Mouse (Mus musculus) stomach, embryonic 16.5 days (tissue): ENCODE data around the gene Ccn2. TPM values are rescaled to one million over a fixed set of nuclear protein-coding genes. Genes with fewer than 3 reads are reported as not detected.

Experiments
- ATAC-seq: fragments of 200-750 bp; cut with Nextera tagmentation; 2 replicates; pipeline ENCODE4 v1.8.0; 2017; ENCODE audit warnings: moderate number of reproducible peaks, moderate TSS enrichment; ENCODE audit not compliant: insufficient read depth, low FRiP score
- H3K27ac ChIP-seq: fragments of 300-500 bp; sonication (generic); 2 replicates; pipeline ENCODE4 v1.5.1; 2014; ENCODE audit warnings: low read length
- H3K27me3 ChIP-seq: fragments of 300-500 bp; sonication (generic); 2 replicates; pipeline ENCODE4 v1.6.1; 2014; ENCODE audit warnings: low read length, control low read depth, mixed read lengths; ENCODE audit not compliant: control insufficient read depth, insufficient read depth
- H3K36me3 ChIP-seq: fragments of 300-500 bp; sonication (generic); 2 replicates; pipeline ENCODE4 v1.6.1; 2014; ENCODE audit warnings: low read length; ENCODE audit not compliant: control insufficient read depth, insufficient read depth
- H3K4me1 ChIP-seq: fragments of 300-500 bp; sonication (generic); 2 replicates; pipeline ENCODE4 v1.6.1; 2014; ENCODE audit warnings: low read length, control low read depth, mixed read lengths; ENCODE audit not compliant: control insufficient read depth, insufficient read depth
- H3K4me2 ChIP-seq: fragments of 300-500 bp; sonication (generic); 2 replicates; pipeline ENCODE4 v1.6.1; 2014; ENCODE audit warnings: low read depth, low read length, mixed read lengths
- H3K4me3 ChIP-seq: fragments of 300-500 bp; sonication (generic); replicated peaks from 2 replicates; pipeline ENCODE4 v1.5.1; 2014; ENCODE audit warnings: mild to moderate bottlenecking, low read length
- H3K9ac ChIP-seq: fragments of 300-500 bp; sonication (generic); 2 replicates; pipeline ENCODE4 v1.6.1; 2014; ENCODE audit warnings: low read length
- H3K9me3 ChIP-seq: fragments of 300-500 bp; sonication (generic); replicated peaks from 2 replicates; pipeline ENCODE4 v1.6.1; 2016; ENCODE audit warnings: low read length, control low read depth; ENCODE audit not compliant: control insufficient read depth
- WGBS: fragments of 180-500 bp; shearing (Covaris S2); extraction: QIAGEN DNeasy Blood & Tissue Kit; methylation state at CpG from one replicate; pipeline ENCODE4 v1.1.7; 2014; 5-methylcytosine and 5-hydroxymethylcytosine counted together
- polyA plus RNA-seq: library from polyadenylated mRNA; unstranded; fragments of >200 nt; fragmentation: Nextera tagmentation; extraction: Ambion mirVana; gene quantifications from 2 replicates; pipeline ENCODE4 v1.2.1, GENCODE M21; 2015

Ccn2 gene
- 16.9 and 17.1 TPM in 2 replicates for polyA plus RNA-seq

DNA sequence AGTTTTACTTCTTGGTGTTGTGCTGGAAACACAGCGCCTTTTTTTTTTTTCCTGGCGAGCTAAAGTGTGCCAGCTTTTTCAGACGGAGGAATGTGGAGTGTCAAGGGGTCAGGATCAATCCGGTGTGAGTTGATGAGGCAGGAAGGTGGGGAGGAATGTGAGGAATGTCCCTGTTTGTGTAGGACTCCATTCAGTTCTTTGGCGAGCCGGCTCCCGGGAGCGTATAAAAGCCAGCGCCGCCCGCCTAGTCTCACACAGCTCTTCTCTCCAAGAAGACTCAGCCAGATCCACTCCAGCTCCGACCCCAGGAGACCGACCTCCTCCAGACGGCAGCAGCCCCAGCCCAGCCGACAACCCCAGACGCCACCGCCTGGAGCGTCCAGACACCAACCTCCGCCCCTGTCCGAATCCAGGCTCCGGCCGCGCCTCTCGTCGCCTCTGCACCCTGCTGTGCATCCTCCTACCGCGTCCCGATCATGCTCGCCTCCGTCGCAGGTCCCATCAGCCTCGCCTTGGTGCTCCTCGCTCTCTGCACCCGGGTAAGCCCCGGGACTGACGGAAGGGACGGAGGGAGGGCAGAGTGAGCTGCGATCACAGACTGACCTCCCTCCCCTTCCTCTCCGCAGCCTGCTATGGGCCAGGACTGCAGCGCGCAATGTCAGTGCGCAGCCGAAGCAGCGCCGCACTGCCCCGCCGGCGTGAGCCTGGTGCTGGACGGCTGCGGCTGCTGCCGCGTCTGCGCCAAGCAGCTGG is at the start of gene Ccn2:
Ccn2 (plus strand) TSS at position 193 of the 753 bp plus-strand sequence.
- Histone ChIP-seq H3K36me3 (no peaks in the 10 kb centered on the region), H3K9me3 (no peaks in the 10 kb centered on the region), H3K4me3 (peak within 1 kb of the TSS; percentile 74), H3K4me1 (peaks cover 23% of the 10 kb centered on the region), H3K9ac (peak within 1 kb of the TSS; percentile 91), H3K4me2 (peak within 1 kb of the TSS; percentile 72), H3K27me3 (no peaks in the 10 kb centered on the region), H3K27ac (peak within 1 kb of the TSS; percentile 96)
- under 1% methylated on average over 53 of the region's 53 CpGs for WGBS
- ATAC-seq: peak; percentile 74

DNA sequence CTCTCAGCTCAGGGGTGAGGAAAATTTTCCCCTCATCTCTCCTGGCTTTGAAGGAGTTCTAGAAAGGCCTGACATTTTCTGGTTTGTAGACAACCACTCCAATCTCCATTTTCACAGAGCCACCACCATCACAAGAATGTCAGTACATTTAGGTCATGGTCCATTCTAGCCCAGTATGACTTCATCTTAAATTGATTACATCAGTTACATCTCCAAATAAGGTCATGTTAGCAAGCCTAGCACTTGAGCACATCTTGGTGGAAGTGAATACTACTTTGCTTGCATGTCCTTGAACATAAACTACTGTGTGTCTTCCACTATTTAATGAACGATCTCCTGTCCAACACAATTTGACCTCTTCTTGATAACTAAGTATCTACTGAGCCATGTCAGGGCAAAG is 42.4 kb upstream of the Ccn2 start:
- Histone ChIP-seq H3K4me1 (no peaks in the 10 kb centered on the region), H3K9ac (no peak overlapping the region), H3K4me2 (no peak overlapping the region), H3K9me3 (no peaks in the 10 kb centered on the region), H3K27ac (no peak overlapping the region), H3K36me3 (no peaks in the 10 kb centered on the region), H3K27me3 (no peaks in the 10 kb centered on the region), H3K4me3 (no peak overlapping the region)
- WGBS: 89% methylated on average over 1 of the region's 1 CpGs
- ATAC-seq: no peak

DNA sequence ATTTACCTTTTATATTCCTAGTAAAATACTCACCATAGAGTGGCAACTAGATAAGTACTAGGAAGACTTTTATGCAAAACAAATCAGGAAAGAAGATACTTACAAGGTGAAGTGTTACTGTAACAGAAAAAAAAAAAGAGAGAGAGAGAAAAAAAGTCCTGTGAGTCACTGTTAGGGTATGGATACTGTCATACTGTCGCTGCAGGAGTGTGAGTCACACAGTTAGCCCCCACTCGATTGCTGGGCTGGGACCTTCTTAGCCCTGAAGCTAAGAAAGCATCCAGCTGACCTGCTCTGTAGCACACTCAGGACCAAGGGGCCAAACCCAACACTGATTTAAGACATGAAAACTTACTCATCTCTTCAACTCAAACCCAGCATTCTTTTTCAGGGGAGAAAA is 41.2 kb upstream of the Ccn2 start:
- Histone ChIP-seq H3K27me3 (no peaks in the 10 kb centered on the region), H3K36me3 (no peaks in the 10 kb centered on the region), H3K27ac (no peak overlapping the region), H3K9ac (no peak overlapping the region), H3K4me1 (no peaks in the 10 kb centered on the region), H3K9me3 (no peaks in the 10 kb centered on the region), H3K4me2 (no peak overlapping the region), H3K4me3 (no peak overlapping the region)
- ATAC-seq: no peak
- WGBS: 29% methylated on average over 2 of the region's 2 CpGs

DNA sequence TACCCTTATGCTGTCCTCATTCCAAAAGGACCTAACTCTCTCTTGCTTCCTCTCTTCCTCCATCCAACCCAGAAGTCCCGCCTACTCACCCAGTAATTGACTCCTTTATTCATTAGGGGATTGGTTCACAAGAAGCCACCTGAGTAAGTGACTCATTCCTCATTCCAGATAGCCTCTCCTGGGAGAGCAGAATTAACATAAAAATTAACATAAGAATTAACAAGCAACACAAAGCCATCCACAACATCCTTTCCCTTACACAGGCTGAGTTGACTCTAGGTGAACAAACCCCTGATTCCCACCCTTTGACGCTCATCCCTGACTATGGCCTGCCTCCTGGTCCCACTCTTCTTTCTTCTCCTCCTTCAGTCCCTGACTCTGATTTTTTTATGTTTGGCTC is 36.9 kb upstream of the Ccn2 start:
- no peak overlapping the region for H3K4me3 ChIP-seq
- ATAC-seq: no peak
- H3K27ac ChIP-seq: no peak overlapping the region
- no peaks in the 10 kb centered on the region for H3K36me3 ChIP-seq
- no peaks in the 10 kb centered on the region for H3K27me3 ChIP-seq
- H3K4me2 ChIP-seq: no peak overlapping the region
- no peak overlapping the region for H3K9ac ChIP-seq
- no peaks in the 10 kb centered on the region for H3K9me3 ChIP-seq
- H3K4me1 ChIP-seq: no peaks in the 10 kb centered on the region
- 88% methylated on average over 2 of the region's 2 CpGs for WGBS

DNA sequence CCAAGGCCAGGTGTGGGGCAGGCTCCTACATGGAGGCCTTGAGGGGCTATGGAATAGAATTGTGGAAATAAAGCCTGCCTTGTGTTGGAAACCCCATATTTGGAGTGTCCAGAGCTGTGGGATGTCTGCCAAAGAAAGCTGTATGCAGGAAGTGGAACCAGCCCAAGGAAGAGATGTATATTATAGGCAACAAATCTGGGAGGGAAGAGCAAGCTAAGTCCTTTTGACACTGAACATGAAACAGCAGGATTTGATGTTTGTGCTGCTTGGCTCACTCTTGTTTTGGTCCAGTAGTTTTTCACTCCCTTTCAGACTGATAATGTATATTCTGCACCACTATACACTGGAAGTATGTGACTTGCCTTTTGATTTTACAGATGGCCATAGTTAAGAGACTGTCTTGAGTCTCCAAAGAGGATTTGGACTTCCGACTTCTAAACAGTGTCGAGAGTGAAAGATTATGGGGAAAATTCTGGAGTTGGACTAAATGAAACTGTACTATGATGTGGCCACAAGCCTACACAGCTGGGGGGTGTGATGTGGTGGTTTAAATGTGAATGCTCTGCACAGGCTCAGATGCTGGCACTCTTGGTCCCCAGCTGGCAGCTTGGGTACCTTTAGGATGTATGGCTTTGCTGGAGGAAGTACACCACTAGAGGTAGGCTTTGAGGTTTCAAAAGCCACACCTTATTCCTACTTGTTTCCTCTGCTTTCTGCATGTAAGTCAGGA is 25.4 kb upstream of the Ccn2 start:
- ATAC-seq: peak; percentile 83
- WGBS: 42% methylated on average over 2 of the region's 2 CpGs
- H3K4me3 ChIP-seq: no peak overlapping the region
- peaks cover 3% of the 10 kb centered on the region for H3K4me1 ChIP-seq
- 0 out of 2 replicates have a peak overlapping the region, but pooled peaks have one; percentile 4 for H3K9ac ChIP-seq
- H3K27ac ChIP-seq: peak overlapping the region; percentile 92
- H3K9me3 ChIP-seq: no peaks in the 10 kb centered on the region
- H3K4me2 ChIP-seq: no peak overlapping the region
- H3K36me3 ChIP-seq: no peaks in the 10 kb centered on the region
- H3K27me3 ChIP-seq: no peaks in the 10 kb centered on the region

DNA sequence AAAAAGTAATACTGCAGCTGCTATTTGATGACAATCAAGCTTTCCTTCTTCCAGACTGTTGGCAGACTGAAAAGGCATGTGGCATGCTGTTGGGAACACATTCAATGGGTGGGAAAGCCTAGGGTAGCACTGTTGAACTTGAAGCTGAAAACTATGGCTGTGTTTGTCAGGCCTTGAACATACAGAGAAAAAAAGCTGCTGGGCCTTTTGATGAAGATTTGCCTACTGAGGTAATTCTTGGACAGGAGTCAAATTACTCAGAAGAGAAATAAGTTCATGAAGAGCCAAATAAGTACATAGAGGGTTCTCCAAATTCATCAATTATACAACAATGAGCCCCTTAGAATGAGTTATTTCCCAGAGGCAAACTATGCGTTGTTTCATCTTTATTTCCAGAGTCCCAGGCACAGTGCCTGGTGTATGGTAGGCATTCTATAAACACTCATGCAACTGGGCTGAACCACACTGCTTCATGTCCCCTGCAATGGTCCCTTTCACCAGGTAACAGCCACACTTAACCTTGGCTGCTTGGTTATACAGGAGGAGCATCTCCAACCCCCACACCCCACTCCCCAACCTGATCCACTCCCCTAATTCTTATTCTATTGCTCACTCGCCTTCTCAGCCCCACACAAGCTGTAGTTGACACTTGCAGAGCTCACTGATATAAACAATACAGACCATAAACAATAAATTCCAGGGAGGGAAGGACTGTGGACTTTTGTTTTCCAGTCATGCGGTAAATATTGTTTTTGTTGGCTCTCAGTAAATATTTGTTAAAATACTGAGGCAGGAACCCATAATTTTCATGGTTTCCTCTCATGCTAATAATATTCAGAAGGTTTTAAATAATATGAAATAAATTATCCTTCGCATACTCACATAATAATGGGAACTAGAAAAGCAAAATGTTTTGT is 22.9 kb upstream of the Ccn2 start:
- H3K27me3 ChIP-seq: no peaks in the 10 kb centered on the region
- H3K9me3 ChIP-seq: no peaks in the 10 kb centered on the region
- H3K27ac ChIP-seq: peak overlapping the region; percentile 43; the same call in 1 of the 2 replicates
- H3K4me2 ChIP-seq: no peak overlapping the region
- H3K36me3 ChIP-seq: no peaks in the 10 kb centered on the region
- no peak overlapping the region for H3K4me3 ChIP-seq
- no peak overlapping the region for H3K9ac ChIP-seq
- no peak for ATAC-seq
- WGBS: 63% methylated on average over 4 of the region's 4 CpGs
- H3K4me1 ChIP-seq: peaks cover 6% of the 10 kb centered on the region

DNA sequence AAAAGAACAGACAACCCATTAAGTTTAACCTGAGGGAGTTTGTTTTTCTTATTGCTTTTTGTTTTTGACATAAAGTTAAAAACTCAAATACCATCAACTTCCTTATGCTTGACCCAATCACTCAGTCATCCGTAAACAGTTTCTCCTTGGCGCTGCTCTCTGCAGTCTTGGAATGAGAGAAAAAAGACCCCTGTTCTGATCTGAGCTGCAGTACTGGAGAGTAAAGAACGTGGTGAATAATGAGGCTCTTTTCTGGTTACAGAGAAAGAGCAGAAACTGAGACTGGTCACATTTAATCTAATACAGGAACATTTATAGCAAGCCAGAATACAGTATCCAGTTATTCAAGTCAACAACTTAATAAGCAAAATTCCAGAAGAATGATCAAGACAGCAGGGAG is 21.8 kb upstream of the Ccn2 start:
- Histone ChIP-seq H3K9ac (no peak overlapping the region), H3K4me3 (no peak overlapping the region), H3K4me1 (peaks cover 6% of the 10 kb centered on the region), H3K36me3 (no peaks in the 10 kb centered on the region), H3K4me2 (no peak overlapping the region), H3K27me3 (no peaks in the 10 kb centered on the region), H3K9me3 (no peaks in the 10 kb centered on the region), H3K27ac (peak overlapping the region; percentile 64)
- ATAC-seq: no peak
- WGBS: 31% methylated on average over 3 of the region's 3 CpGs

DNA sequence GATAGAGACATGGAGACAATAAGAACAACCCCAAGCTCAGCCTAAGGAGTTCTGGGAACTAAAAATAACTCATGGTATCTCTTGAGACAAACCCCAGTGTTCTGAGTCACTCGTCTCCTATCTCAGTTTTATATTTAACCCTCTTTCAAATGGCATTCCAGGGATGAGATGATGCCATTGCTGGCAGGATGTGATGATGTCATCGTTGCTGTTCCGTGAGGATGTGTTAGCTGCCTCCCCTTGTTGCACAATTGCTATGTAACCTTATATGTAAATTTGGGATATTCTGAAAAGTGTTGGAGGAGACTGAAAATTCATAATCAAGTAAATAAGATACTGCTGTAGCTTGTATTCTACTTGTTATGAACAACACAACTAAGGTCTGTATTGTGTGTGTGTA is 14.2 kb upstream of the Ccn2 start:
- Histone ChIP-seq H3K9ac (no peak overlapping the region), H3K4me2 (no peak overlapping the region), H3K4me1 (no peaks in the 10 kb centered on the region), H3K36me3 (no peaks in the 10 kb centered on the region), H3K27me3 (no peaks in the 10 kb centered on the region), H3K9me3 (no peaks in the 10 kb centered on the region), H3K4me3 (no peak overlapping the region), H3K27ac (no peak overlapping the region)
- no peak for ATAC-seq
- 71% methylated on average over 3 of the region's 3 CpGs for WGBS
